Mouse (Mus musculus) heart, adult 2 months (tissue): ENCODE measurements at regions not wholly inside any gene's neighbourhood (a gene's known extent, or its start where the extent isn't known, plus 50 kb on each side); places are given as distances from the start of the nearest gene placed in this dataset.

Source experiments
- CTCF ChIP-seq: fragments of 200-600 bp; IDR thresholded peaks from 2 replicates; pipeline ENCODE4 v1.8.1; 2022; ENCODE audit warnings: antibody characterized with exemption, mild to moderate bottlenecking, moderate library complexity
- EP300 ChIP-seq: fragments of 200-500 bp; IDR thresholded peaks from 2 replicates; pipeline ENCODE4 v1.6.1; 2011; ENCODE audit warnings: low read depth, low read length, control low read depth; ENCODE audit not compliant: insufficient read depth
- POLR2A ChIP-seq: fragments of 200-500 bp; IDR thresholded peaks from 2 replicates; pipeline ENCODE4 v1.6.1; 2011; ENCODE audit warnings: mild to moderate bottlenecking, low read depth, low read length, control low read depth; ENCODE audit not compliant: insufficient read depth

DNA sequence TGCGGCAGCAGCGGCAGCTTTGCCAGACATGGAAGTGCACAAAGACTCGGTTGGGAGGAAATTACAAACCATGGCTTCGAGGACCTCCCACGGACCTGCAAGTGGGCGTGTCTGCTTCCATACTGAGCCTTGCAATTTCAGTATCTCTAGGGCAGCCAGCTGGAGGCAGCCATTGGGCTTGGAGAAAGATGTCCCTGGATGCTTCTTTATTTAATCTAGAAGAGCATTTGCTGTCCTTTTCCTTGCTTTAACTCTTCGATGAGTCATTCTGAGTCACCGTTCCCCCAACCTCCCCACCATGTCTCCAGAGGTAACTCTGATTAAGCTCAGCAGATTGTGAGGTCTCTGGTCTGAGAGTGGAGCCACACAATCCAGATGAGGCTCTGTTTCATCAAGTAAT lies 145.8 kb downstream of the Il20rb start:
- no peak for TF ChIP-seq CTCF
- TF ChIP-seq EP300, result no peak
- TF ChIP-seq POLR2A, result no peak
